Mouse (Mus musculus) thymus, postnatal 4 days (tissue): ENCODE data around the gene Gm20388.

Experiments
- DNase-seq: peaks from one replicate; pipeline ENCODE4 v3.0.0; 2021

Gm20388 gene

GRCm38 (mm10) chr8:120014267-120015023 lies 103.8 kb downstream of the Gm20388 start:
- DNase-seq = no peak

GRCm38 (mm10) chr8:120015916-120016315 lies 105.3 kb downstream of the Gm20388 start:
- no peak for DNase-seq

GRCm38 (mm10) chr8:120016424-120016823 lies 105.8 kb downstream of the Gm20388 start:
- DNase-seq = no peak

- no peak for DNase-seq
Observed at GRCm38 (mm10) chr8:120017349-120017748, 106.7 kb downstream of the Gm20388 start.

- no peak for DNase-seq
Observed at GRCm38 (mm10) chr8:120017786-120018185, 107.1 kb downstream of the Gm20388 start.

- DNase-seq = no peak
Observed at GRCm38 (mm10) chr8:120018379-120018778, 107.7 kb downstream of the Gm20388 start.

GRCm38 (mm10) chr8:120019297-120019696 lies 108.7 kb downstream of the Gm20388 start:
- no peak for DNase-seq

- DNase-seq = no peak
Observed at GRCm38 (mm10) chr8:120020298-120020697, 109.7 kb downstream of the Gm20388 start.

- no peak for DNase-seq
Observed at GRCm38 (mm10) chr8:120026199-120026598, 115.6 kb downstream of the Gm20388 start.

- no peak for DNase-seq
Observed at GRCm38 (mm10) chr8:120026991-120027390, 116.3 kb downstream of the Gm20388 start.

- DNase-seq = no peak
Observed at GRCm38 (mm10) chr8:120030447-120030846, 119.8 kb downstream of the Gm20388 start.

GRCm38 (mm10) chr8:120032549-120033208 lies 122.0 kb downstream of the Gm20388 start:
- DNase-seq = peak; percentile 82

GRCm38 (mm10) chr8:120034471-120034870 lies 123.8 kb downstream of the Gm20388 start:
- no peak for DNase-seq

- DNase-seq = no peak
Observed at GRCm38 (mm10) chr8:120036111-120036510, 125.5 kb downstream of the Gm20388 start.

- DNase-seq = no peak
Observed at GRCm38 (mm10) chr8:120036578-120036977, 125.9 kb downstream of the Gm20388 start.

- no peak for DNase-seq
Observed at GRCm38 (mm10) chr8:120037199-120037598, 126.6 kb downstream of the Gm20388 start.

- DNase-seq = no peak
Observed at GRCm38 (mm10) chr8:120037611-120038010, 127.0 kb downstream of the Gm20388 start.

GRCm38 (mm10) chr8:120038741-120039140 lies 128.1 kb downstream of the Gm20388 start:
- DNase-seq = no peak

GRCm38 (mm10) chr8:120039313-120039919 lies 128.8 kb downstream of the Gm20388 start:
- no peak for DNase-seq

GRCm38 (mm10) chr8:120040861-120041260 lies 130.2 kb downstream of the Gm20388 start:
- DNase-seq = peak; percentile 44

- DNase-seq = no peak
Observed at GRCm38 (mm10) chr8:120042542-120043312, 132.1 kb downstream of the Gm20388 start.

GRCm38 (mm10) chr8:120044907-120045306 lies 134.3 kb downstream of the Gm20388 start:
- no peak for DNase-seq

GRCm38 (mm10) chr8:120045471-120045870 lies 134.8 kb downstream of the Gm20388 start:
- DNase-seq = no peak
